Mouse (Mus musculus) heart, embryonic 13.5 days (tissue): ENCODE measurements around the gene Dnaja2. TPM values are rescaled to one million over a fixed set of nuclear protein-coding genes. Genes with fewer than 3 reads are reported as not detected.

Experiments used
- polyA plus RNA-seq: library from polyadenylated mRNA; unstranded; fragments of >200 nt; fragmentation: Nextera tagmentation; extraction: Ambion mirVana; gene quantifications from 2 replicates; pipeline ENCODE4 v1.2.1, GENCODE M21; 2015

The Dnaja2 gene
- polyA plus RNA-seq, 1 experiment from 2014 or later, result 126 TPM

Other genes starting within 250 kb of the Dnaja2 start
- 197 and 216 TPM in 2 replicates for gene Mylk3, start 169.0 kb downstream of the Dnaja2 start, polyA plus RNA-seq
- 52.9 and 62.3 TPM in 2 replicates for gene 4921524J17Rik, start 122.5 kb downstream of the Dnaja2 start, polyA plus RNA-seq
- 7.0 and 7.4 TPM in 2 replicates for gene Gpt2, start 62.8 kb downstream of the Dnaja2 start, polyA plus RNA-seq
- gene Neto2, start 145.6 kb upstream of the Dnaja2 start, polyA plus RNA-seq, result 3.5 and 3.9 TPM in 2 replicates